Mouse (Mus musculus) MEL (cell line): ENCODE data around the gene Taar3. TPM values are rescaled to one million over a fixed set of nuclear protein-coding genes. Genes with fewer than 3 reads are reported as not detected.

Source experiments
- DNase-seq: peaks from one replicate; pipeline ENCODE4 v3.0.0; 2011; ENCODE audit warnings: low read depth, low spot score
- H3K27ac ChIP-seq: 2 replicates; pipeline ENCODE4 v1.5.1; 2012; ENCODE audit warnings: low read depth, mild to moderate bottlenecking, control low read depth, low read length, moderate library complexity; ENCODE audit not compliant: control insufficient read depth
- H3K27me3 ChIP-seq, 2 experiments: fragments of 150-350 bp in 1 of 2; sonication (generic) in 1 of 2; 2 replicates each; pipeline ENCODE4 v1.6.1; 2012; ENCODE audit warnings: low read length in 2 of 2, mild to moderate bottlenecking in 2 of 2, improper control_type of control experiment in 1 of 2, moderate library complexity in 1 of 2; ENCODE audit not compliant: insufficient read depth in 2 of 2, control insufficient read depth in 1 of 2
- H3K36me3 ChIP-seq, 2 experiments: 2 replicates each; pipeline ENCODE4 v1.6.1; 2012 to 2014; ENCODE audit warnings: low read length in 2 of 2, improper control_type of control experiment in 1 of 2, inconsistent platforms in 1 of 2, mild to moderate bottlenecking in 1 of 2; ENCODE audit not compliant: insufficient read depth in 2 of 2, control insufficient read depth in 1 of 2
- H3K4me1 ChIP-seq, 2 experiments: fragments of 150-350 bp in 1 of 2; sonication (generic) in 1 of 2; 2 replicates each; pipeline ENCODE4 v1.6.1; 2012; ENCODE audit warnings: low read length in 2 of 2, improper control_type of control experiment in 1 of 2, mild to moderate bottlenecking in 1 of 2; ENCODE audit not compliant: insufficient read depth in 2 of 2, control insufficient read depth in 1 of 2
- H3K4me3 ChIP-seq, 2 experiments: fragments of 150-350 bp in 1 of 2; sonication (generic) in 1 of 2; 2 replicates each; pipeline ENCODE4 v1.5.1; 2012; ENCODE audit warnings: low read depth in 2 of 2, low read length in 2 of 2, mild to moderate bottlenecking in 2 of 2, moderate library complexity in 2 of 2, control low read depth in 1 of 2, improper control_type of control experiment in 1 of 2; ENCODE audit not compliant: control insufficient read depth in 1 of 2, insufficient read depth in 1 of 2
- H3K79me2 ChIP-seq: 2 replicates; pipeline ENCODE4 v1.6.1; 2012; ENCODE audit warnings: mild to moderate bottlenecking, low read length, moderate library complexity; ENCODE audit not compliant: control insufficient read depth, poor library complexity, insufficient read depth
- H3K9ac ChIP-seq: 2 replicates; pipeline ENCODE4 v1.6.1; 2012; ENCODE audit warnings: low read depth, mild to moderate bottlenecking, control low read depth, low read length, moderate library complexity; ENCODE audit not compliant: control insufficient read depth, poor library complexity, severe bottlenecking
- H3K9me3 ChIP-seq: fragments of 150-350 bp; sonication (generic); replicated peaks from 2 replicates; pipeline ENCODE4 v1.6.1; 2012; ENCODE audit warnings: mild to moderate bottlenecking, low read length, improper control_type of control experiment, moderate library complexity; ENCODE audit not compliant: insufficient read depth
- TBP ChIP-seq: IDR thresholded peaks from 2 replicates; pipeline ENCODE4 v1.8.0; 2011; ENCODE audit warnings: low read depth, low read length, improper control_type of control experiment
- polyA plus RNA-seq, 2 experiments: library from polyadenylated mRNA; stranded (reverse) in 1 of 2; unstranded in 1 of 2; fragments of >175 nt in 1 of 2; fragments of >200 nt in 1 of 2; gene quantifications; 2 replicates each; pipeline versions ENCODE4 v1.2.1 to v1.2.4; 2012; ENCODE audit warnings: low replicate concordance in 2 of 2, low read depth in 1 of 2; ENCODE audit not compliant: insufficient read length in 2 of 2, insufficient read depth in 1 of 2, missing spikeins in 1 of 2
- total RNA-seq: library from RNA; depleted of rRNA; stranded (reverse); fragments of 300-350 nt; gene quantifications from 2 replicates; pipeline ENCODE4 v1.2.3, GENCODE M21; 2012; rRNA removed

The Taar3 gene
- total and polyA plus RNA-seq, 3 experiments = not detected

DNA sequence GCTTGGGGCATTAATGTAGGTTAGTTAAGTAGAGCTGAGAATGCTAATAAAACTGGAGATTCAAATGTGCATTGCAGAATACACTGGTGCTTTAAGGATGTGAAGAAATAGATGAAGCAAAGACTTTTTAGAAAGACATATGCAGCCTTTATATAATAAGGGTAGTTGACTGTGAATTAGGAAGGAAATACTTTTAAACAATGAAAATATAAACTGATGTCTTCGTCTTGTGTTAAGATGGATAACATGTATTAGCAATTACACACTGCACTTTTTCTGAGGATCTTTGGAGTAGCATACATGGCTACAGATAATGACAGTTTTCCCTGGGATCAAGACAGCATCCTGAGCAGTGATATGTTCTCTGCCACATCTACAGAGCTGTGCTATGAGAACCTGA, 50.3 kb downstream of the Taar3 start, which contains the start of gene Taar7b:
Taar7b (plus strand) TSS at position 301 of the 400 bp plus-strand sequence.
- H3K4me3 ChIP-seq = no peak within 1 kb of the TSS
- H3K79me2 ChIP-seq = no peaks in the 10 kb centered on the region
- no peak within 1 kb of the TSS for H3K27ac ChIP-seq
- H3K36me3 ChIP-seq = no peaks in the 10 kb centered on the region
- no peaks in the 10 kb centered on the region for H3K9me3 ChIP-seq
- H3K27me3 ChIP-seq = no peaks in the 10 kb centered on the region; a peak in 1 of 4 replicates
- H3K4me1 ChIP-seq = no peaks in the 10 kb centered on the region
- DNase-seq = no peak
- no peak within 1 kb of the TSS for H3K9ac ChIP-seq
- no peak for TF ChIP-seq TBP

Other genes with a start within 250 kb of the Taar3 start
- gene Rps12, start 162.3 kb upstream of the Taar3 start, total RNA-seq = 5,370 and 5,608 TPM in 2 replicates
- gene Rps12, start 162.3 kb upstream of the Taar3 start, polyA plus RNA-seq = 1,000 to 10,000 TPM in 1 of 2 experiments, 100 to 1,000 TPM in 1; 135 to 1,493 TPM
- not detected in 2 replicates for gene Slc18b1, start 152.6 kb upstream of the Taar3 start, total RNA-seq
- gene Slc18b1, start 152.6 kb upstream of the Taar3 start, polyA plus RNA-seq = not detected
- gene Vnn3, start 98.1 kb upstream of the Taar3 start, total RNA-seq = not detected in 2 replicates
- gene Vnn3, start 98.1 kb upstream of the Taar3 start, polyA plus RNA-seq = not detected
- not detected in 2 replicates for gene Vnn1, start 54.9 kb upstream of the Taar3 start, total RNA-seq
- gene Vnn1, start 54.9 kb upstream of the Taar3 start, polyA plus RNA-seq = not detected
- not detected in 2 replicates for gene Taar1, start 29.2 kb upstream of the Taar3 start, total RNA-seq
- not detected for gene Taar1, start 29.2 kb upstream of the Taar3 start, polyA plus RNA-seq
- gene Taar2, start 11.0 kb upstream of the Taar3 start, total RNA-seq = not detected in 2 replicates
- not detected for gene Taar2, start 11.0 kb upstream of the Taar3 start, polyA plus RNA-seq
- gene Taar4, start 10.9 kb downstream of the Taar3 start, total RNA-seq = not detected in 2 replicates
- not detected for gene Taar4, start 10.9 kb downstream of the Taar3 start, polyA plus RNA-seq
- not detected in 2 replicates for gene Taar5, start 21.1 kb downstream of the Taar3 start, total RNA-seq
- not detected for gene Taar5, start 21.1 kb downstream of the Taar3 start, polyA plus RNA-seq
- not detected in 2 replicates for gene Taar6, start 36.1 kb downstream of the Taar3 start, total RNA-seq
- gene Taar6, start 36.1 kb downstream of the Taar3 start, polyA plus RNA-seq = not detected
- gene Taar7a, start 43.9 kb downstream of the Taar3 start, total RNA-seq = not detected in 2 replicates
- not detected for gene Taar7a, start 43.9 kb downstream of the Taar3 start, polyA plus RNA-seq
- gene Taar7b, start 50.4 kb downstream of the Taar3 start, total RNA-seq = not detected in 2 replicates
- gene Taar7b, start 50.4 kb downstream of the Taar3 start, polyA plus RNA-seq = not detected
- not detected in 2 replicates for gene Taar7d, start 77.7 kb downstream of the Taar3 start, total RNA-seq
- gene Taar7d, start 77.7 kb downstream of the Taar3 start, polyA plus RNA-seq = not detected
- not detected in 2 replicates for gene Taar7e, start 88.1 kb downstream of the Taar3 start, total RNA-seq
- gene Taar7e, start 88.1 kb downstream of the Taar3 start, polyA plus RNA-seq = not detected
- gene Taar7f, start 100.0 kb downstream of the Taar3 start, total RNA-seq = not detected in 2 replicates
- gene Taar7f, start 100.0 kb downstream of the Taar3 start, polyA plus RNA-seq = not detected
- not detected in 2 replicates for gene Taar8a, start 126.9 kb downstream of the Taar3 start, total RNA-seq
- not detected for gene Taar8a, start 126.9 kb downstream of the Taar3 start, polyA plus RNA-seq
- not detected in 2 replicates for gene Taar8b, start 142.7 kb downstream of the Taar3 start, total RNA-seq
- gene Taar8b, start 142.7 kb downstream of the Taar3 start, polyA plus RNA-seq = not detected
- not detected in 2 replicates for gene Taar8c, start 152.4 kb downstream of the Taar3 start, total RNA-seq
- gene Taar8c, start 152.4 kb downstream of the Taar3 start, polyA plus RNA-seq = not detected
- gene Taar9, start 160.0 kb downstream of the Taar3 start, total RNA-seq = not detected in 2 replicates
- gene Taar9, start 160.0 kb downstream of the Taar3 start, polyA plus RNA-seq = not detected
- gene Stx7, start 199.7 kb downstream of the Taar3 start, total RNA-seq = 32.6 and 36.1 TPM in 2 replicates
- gene Stx7, start 199.7 kb downstream of the Taar3 start, polyA plus RNA-seq = 10 to 100 TPM in 1 of 2 experiments, not detected in 1; 37.7 TPM